Mouse (Mus musculus) left cerebral cortex, postnatal 25 days (tissue): ENCODE results near the gene Gnpat. TPM values are rescaled to one million over a fixed set of nuclear protein-coding genes. Genes with fewer than 3 reads are reported as not detected.

Experiments used
- DNase-seq, 2 experiments: peaks; one replicate each; pipeline ENCODE4 v3.0.0; 2022; ENCODE audit warnings: low spot score in 2 of 2, mixed read lengths in 1 of 2
- intact Hi-C: fragments of 180-260 bp; cut with DNase I; formaldehyde crosslinking; loops from one replicate; pipeline ENCODE4 v1.15.1; 2025
- total RNA-seq, 2 experiments: library from RNA; stranded (reverse); gene quantifications; 2 replicates each; pipeline ENCODE4 v1.2.3; 2021

The Gnpat gene
- total RNA-seq, 2 experiments from 2014 or later: 49.6 to 55.2 TPM

GRCm38 (mm10) chr8:124896632-124897385 is 34.0 kb downstream of the Gnpat start:
- intact Hi-C loops: loop anchor here (2.0 to 5.0 kb wide), 3 partner anchors 52 to 135 kb away; partner anchors contain the start of genes Egln1 and Tsnax

GRCm38 (mm10) chr8:124897386-124898250 is 34.8 kb downstream of the Gnpat start, which contains the start of the genes Exoc8 and Sprtn:
Exoc8 (minus strand) TSS chr8:124897705.
Sprtn (plus strand) TSS chr8:124897886.
- peak; percentile 97 to 98 for DNase-seq
- intact Hi-C loops: loop anchor here (2.0 to 5.0 kb wide), 3 partner anchors 51 to 135 kb away; partner anchors contain the start of genes Egln1 and Tsnax

More at GRCm38 (mm10) chr8:124896632-124897385, 34.0 kb downstream of the Gnpat start:
- DNase-seq: peak; percentile 73 to 75

- DNase-seq: no peak
- intact Hi-C loops: loop anchor here (5.0 kb wide), 2 partner anchors 114 to 134 kb away; partner anchors contain the start of gene Tsnax
Observed at GRCm38 (mm10) chr8:124898251-124898905, 35.5 kb downstream of the Gnpat start.

GRCm38 (mm10) chr8:124903198-124903597 is 40.4 kb downstream of the Gnpat start:
- DNase-seq: no peak
- intact Hi-C loops: no loop called here

- no peak for DNase-seq
- intact Hi-C loops: no loop called here
Observed at GRCm38 (mm10) chr8:124905482-124905881, 42.6 kb downstream of the Gnpat start.

- intact Hi-C loops: no loop called here
- DNase-seq: no peak
Observed at GRCm38 (mm10) chr8:124909936-124910335, 47.1 kb downstream of the Gnpat start.

GRCm38 (mm10) chr8:124910349-124910748 is 47.5 kb downstream of the Gnpat start:
- intact Hi-C loops: no loop called here
- DNase-seq: no peak

- no peak for DNase-seq
- intact Hi-C loops: no loop called here
Observed at GRCm38 (mm10) chr8:124911938-124912872, 49.4 kb downstream of the Gnpat start.

- intact Hi-C loops: no loop called here
- no peak for DNase-seq
Observed at GRCm38 (mm10) chr8:124914061-124914460, 51.2 kb downstream of the Gnpat start.

- intact Hi-C loops: no loop called here
Observed at GRCm38 (mm10) chr8:124917741-124918484, 55.1 kb downstream of the Gnpat start.

GRCm38 (mm10) chr8:124921369-124922279 is 58.8 kb downstream of the Gnpat start:
- intact Hi-C loops: no loop called here
- no peak for DNase-seq

More at GRCm38 (mm10) chr8:124917741-124918484, 55.1 kb downstream of the Gnpat start:
- no peak for DNase-seq

- DNase-seq: no peak
- intact Hi-C loops: no loop called here
Observed at GRCm38 (mm10) chr8:124922490-124923089, 59.8 kb downstream of the Gnpat start.

- intact Hi-C loops: no loop called here
- no peak for DNase-seq
Observed at GRCm38 (mm10) chr8:124923971-124924652, 61.3 kb downstream of the Gnpat start.

- DNase-seq: no peak
- intact Hi-C loops: no loop called here
Observed at GRCm38 (mm10) chr8:124925544-124926266, 62.9 kb downstream of the Gnpat start.

GRCm38 (mm10) chr8:124926351-124926771 is 63.5 kb downstream of the Gnpat start:
- intact Hi-C loops: no loop called here
- DNase-seq: no peak
